Mouse (Mus musculus) E14TG2a.4 (cell line): ENCODE data around the gene Cd9.

Source experiments
- CTCF ChIP-seq: conservative IDR thresholded peaks from 2 replicates; pipeline ENCODE4 v1.5.1; 2014; ENCODE audit warnings: low read length
- NANOG ChIP-seq: IDR thresholded peaks from 2 replicates; pipeline ENCODE4 v1.6.1; 2014; ENCODE audit warnings: borderline replicate concordance, low read length, mixed read lengths
- POU5F1 ChIP-seq: IDR thresholded peaks from 2 replicates; pipeline ENCODE4 v1.6.1; 2014; ENCODE audit warnings: low read length, borderline replicate concordance

DNA sequence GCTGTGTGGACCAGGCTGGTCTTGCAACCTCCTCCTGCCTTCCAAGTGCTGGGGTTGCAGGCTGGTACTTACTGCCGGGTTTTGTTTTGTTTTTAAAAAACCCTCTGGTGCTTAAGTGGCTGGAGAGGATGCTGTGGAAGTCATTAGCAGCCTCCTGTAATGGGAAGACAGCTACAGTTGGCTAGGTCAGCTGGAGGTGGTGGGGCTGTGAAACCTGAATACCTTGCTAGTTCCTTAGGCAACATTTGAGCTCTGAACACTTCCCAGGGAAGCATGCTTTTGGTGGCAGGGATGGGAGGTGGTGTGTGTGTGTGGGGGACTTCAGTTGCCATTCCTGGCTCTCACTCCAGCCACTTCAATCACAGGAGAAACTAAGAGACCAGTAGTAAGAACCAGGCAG is 19.4 kb downstream of the Cd9 start:
- no peak for TF ChIP-seq CTCF
- no peak for TF ChIP-seq POU5F1
- TF ChIP-seq NANOG: no peak
